Mouse (Mus musculus): ENCODE data around the gene Rnasek. TPM values are rescaled to one million over a fixed set of nuclear protein-coding genes. Genes with fewer than 3 reads are reported as not detected.

The Rnasek gene
- total RNA-seq, 1 experiment from 2014 or later: 215 TPM

GRCm38 (mm10) chr11:70216103-70216502 lies 23.5 kb downstream of the Rnasek start:
- no peak for DNase-seq

GRCm38 (mm10) chr11:70215301-70215700 lies 24.3 kb downstream of the Rnasek start:
- DNase-seq: peak; percentile 19

GRCm38 (mm10) chr11:70214856-70215209 lies 24.8 kb downstream of the Rnasek start:
- no peak for DNase-seq

GRCm38 (mm10) chr11:70214191-70214855 lies 25.3 kb downstream of the Rnasek start:
- DNase-seq: peak; percentile 59

- no peak for DNase-seq
Observed at GRCm38 (mm10) chr11:70213736-70214135, 25.9 kb downstream of the Rnasek start.

- peak; percentile 84 for DNase-seq
Observed at GRCm38 (mm10) chr11:70212896-70213295, 26.7 kb downstream of the Rnasek start.

GRCm38 (mm10) chr11:70212423-70212822 lies 27.2 kb downstream of the Rnasek start, which contains the start of gene Slc16a11:
TSS of gene Slc16a11 (plus strand) at chr11:70212752.
- DNase-seq: no peak

GRCm38 (mm10) chr11:70211972-70212371 lies 27.7 kb downstream of the Rnasek start:
- DNase-seq: no peak

GRCm38 (mm10) chr11:70210681-70211080 lies 29.0 kb downstream of the Rnasek start:
- no peak for DNase-seq

GRCm38 (mm10) chr11:70208778-70209388 lies 30.8 kb downstream of the Rnasek start:
- no peak for DNase-seq

GRCm38 (mm10) chr11:70207283-70207682 lies 32.4 kb downstream of the Rnasek start:
- DNase-seq: no peak

- peak; percentile 40 for DNase-seq
Observed at GRCm38 (mm10) chr11:70206801-70207200, 32.8 kb downstream of the Rnasek start.

GRCm38 (mm10) chr11:70201691-70202090 lies 38.0 kb downstream of the Rnasek start:
- DNase-seq: peak; percentile 92

- no peak for DNase-seq
Observed at GRCm38 (mm10) chr11:70200036-70200608, 39.5 kb downstream of the Rnasek start.

- no peak for DNase-seq
Observed at GRCm38 (mm10) chr11:70199107-70199506, 40.5 kb downstream of the Rnasek start.

- no peak for DNase-seq
Observed at GRCm38 (mm10) chr11:70198332-70198731, 41.3 kb downstream of the Rnasek start.

GRCm38 (mm10) chr11:70193354-70194285 lies 46.0 kb downstream of the Rnasek start:
- DNase-seq: peak; percentile 19

GRCm38 (mm10) chr11:70192157-70192556 lies 47.5 kb downstream of the Rnasek start:
- no peak for DNase-seq

- no peak for DNase-seq
Observed at GRCm38 (mm10) chr11:70191188-70191587, 48.5 kb downstream of the Rnasek start.

GRCm38 (mm10) chr11:70189319-70190134 lies 50.1 kb downstream of the Rnasek start:
- peak; percentile 86 for DNase-seq
